Mouse (Mus musculus) heart, postnatal 0 days (tissue): ENCODE results near the gene Zmiz1. TPM values are rescaled to one million over a fixed set of nuclear protein-coding genes. Genes with fewer than 3 reads are reported as not detected.

Source experiments
- ATAC-seq: fragments of 200-750 bp; cut with Nextera tagmentation; 2 replicates; pipeline ENCODE4 v1.8.0; 2017; ENCODE audit warnings: low read depth, moderate number of reproducible peaks, moderate library complexity; ENCODE audit not compliant: insufficient read depth
- DNase-seq: peaks from one replicate; pipeline ENCODE4 v3.0.0-alpha.2; 2016; ENCODE audit warnings: low spot score
- H3K27ac ChIP-seq: fragments of 300-500 bp; sonication (generic); 2 replicates; pipeline ENCODE4 v1.5.1; 2014; ENCODE audit warnings: low read depth, mild to moderate bottlenecking
- H3K27me3 ChIP-seq: fragments of 300-500 bp; sonication (generic); 2 replicates; pipeline ENCODE4 v1.6.1; 2014; ENCODE audit warnings: low read length, mixed read lengths; ENCODE audit not compliant: control insufficient read depth, insufficient read depth
- H3K36me3 ChIP-seq: fragments of 300-500 bp; sonication (generic); replicated peaks from 2 replicates; pipeline ENCODE4 v1.6.1; 2014; ENCODE audit warnings: low read length, mixed read lengths; ENCODE audit not compliant: control insufficient read depth, insufficient read depth
- H3K4me1 ChIP-seq: fragments of 300-500 bp; sonication (generic); 2 replicates; pipeline ENCODE4 v1.6.1; 2014; ENCODE audit warnings: antibody characterized with exemption; ENCODE audit not compliant: control insufficient read depth, insufficient read depth
- H3K4me2 ChIP-seq: fragments of 300-500 bp; sonication (generic); 2 replicates; pipeline ENCODE4 v1.6.1; 2014; ENCODE audit warnings: low read depth, mild to moderate bottlenecking, low read length, moderate library complexity
- H3K4me3 ChIP-seq: fragments of 300-500 bp; sonication (generic); 2 replicates; pipeline ENCODE4 v1.5.1; 2014; ENCODE audit warnings: low read depth, low read length
- H3K9ac ChIP-seq: fragments of 300-500 bp; sonication (generic); replicated peaks from 2 replicates; pipeline ENCODE4 v1.6.1; 2014; ENCODE audit warnings: low read depth, low read length, mixed read lengths
- H3K9me3 ChIP-seq: fragments of 300-500 bp; sonication (generic); replicated peaks from 2 replicates; pipeline ENCODE4 v1.6.1; 2016; ENCODE audit warnings: low read length; ENCODE audit not compliant: control insufficient read depth
- CTCF ChIP-seq: IDR thresholded peaks from 2 replicates; pipeline ENCODE4 v1.5.1; 2016; ENCODE audit warnings: antibody characterized with exemption, control low read depth, low read depth
- EP300 ChIP-seq: IDR thresholded peaks from 2 replicates; pipeline ENCODE4 v1.6.1; 2016; ENCODE audit warnings: antibody characterized with exemption, low read depth
- WGBS: fragments of 180-500 bp; shearing (Covaris S2); extraction: QIAGEN DNeasy Blood & Tissue Kit; methylation state at CpG from one replicate; pipeline ENCODE4 v1.1.7; 2014; 5-methylcytosine and 5-hydroxymethylcytosine counted together
- polyA plus RNA-seq: library from polyadenylated mRNA; unstranded; fragments of >200 nt; fragmentation: Nextera tagmentation; extraction: Ambion mirVana; gene quantifications from 2 replicates; pipeline ENCODE4 v1.2.1, GENCODE M21; 2015
- total RNA-seq: library from RNA; depleted of rRNA; stranded (reverse); fragments of >200 nt; gene quantifications from 2 replicates; pipeline ENCODE4 v1.2.3, GENCODE M21; 2014; ENCODE audit warnings: low replicate concordance

Zmiz1 gene
- total and polyA plus RNA-seq, 2 experiments from 2014 or later, result 13.8 to 41.0 TPM

DNA sequence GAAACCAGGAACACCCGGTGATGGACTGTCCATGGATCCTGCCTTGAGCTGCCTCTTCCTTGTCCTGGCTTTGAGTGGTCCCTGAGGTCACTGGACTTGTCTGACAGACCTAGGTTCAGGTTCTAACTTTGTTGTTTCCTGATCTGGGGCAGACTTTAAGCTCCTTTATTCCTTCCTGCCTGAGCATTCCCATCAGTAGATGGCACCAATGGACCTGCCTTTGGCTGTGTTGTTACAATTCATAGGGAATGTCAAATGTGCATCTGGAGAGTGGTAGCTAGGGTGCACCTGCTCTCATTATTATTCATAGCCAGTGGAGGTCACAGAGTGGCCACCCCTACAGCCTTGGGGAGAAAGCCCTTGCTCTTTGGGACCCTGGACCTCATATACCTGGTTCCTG lies 99.5 kb downstream of the Zmiz1 start:
- H3K4me3 ChIP-seq, result no peak overlapping the region
- DNase-seq (no peak), ATAC-seq (no peak)
- H3K36me3 ChIP-seq, result 0 out of 2 replicates have a peak, but pooled peaks cover 10% of the 10 kb centered on the region
- no peak overlapping the region for H3K27ac ChIP-seq
- no peak overlapping the region for H3K4me2 ChIP-seq
- 67% methylated on average over 1 of the region's 1 CpGs for WGBS
- peaks cover 50% of the 10 kb centered on the region for H3K4me1 ChIP-seq
- no peaks in the 10 kb centered on the region for H3K27me3 ChIP-seq
- H3K9ac ChIP-seq, result no peak overlapping the region
- TF ChIP-seq CTCF (peak; percentile 39), EP300 (no peak)
- no peaks in the 10 kb centered on the region for H3K9me3 ChIP-seq

DNA sequence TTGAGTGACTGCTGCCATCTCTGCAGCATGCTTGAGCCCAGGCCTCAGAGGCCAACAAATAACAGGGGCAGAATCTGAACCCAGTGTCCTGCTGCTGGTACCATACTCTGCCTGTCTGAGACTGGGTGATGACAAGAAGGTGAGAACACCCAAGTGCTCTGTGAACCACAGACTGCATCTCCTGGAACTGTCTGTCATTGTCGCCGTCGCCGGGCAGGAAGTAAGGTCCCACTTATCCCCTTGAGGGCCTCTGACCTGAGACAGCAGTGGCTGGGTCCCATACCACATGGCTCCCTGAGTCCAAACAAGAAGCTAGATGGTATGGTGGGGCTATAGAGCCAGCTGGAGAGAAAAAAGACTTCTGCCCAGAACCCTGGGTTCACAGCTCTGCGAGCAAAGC lies 100.9 kb downstream of the Zmiz1 start:
- DNase-seq (no peak), ATAC-seq (no peak)
- Histone ChIP-seq H3K36me3 (0 out of 2 replicates have a peak, but pooled peaks cover 5% of the 10 kb centered on the region), H3K4me1 (peaks cover 44% of the 10 kb centered on the region), H3K9me3 (no peaks in the 10 kb centered on the region), H3K27ac (peak overlapping the region; percentile 33; the same call in 1 of the 2 replicates), H3K9ac (no peak overlapping the region), H3K27me3 (no peaks in the 10 kb centered on the region), H3K4me2 (no peak overlapping the region), H3K4me3 (no peak overlapping the region)
- WGBS, result 28% methylated on average over 5 of the region's 5 CpGs
- TF ChIP-seq CTCF (no peak), EP300 (no peak)

DNA sequence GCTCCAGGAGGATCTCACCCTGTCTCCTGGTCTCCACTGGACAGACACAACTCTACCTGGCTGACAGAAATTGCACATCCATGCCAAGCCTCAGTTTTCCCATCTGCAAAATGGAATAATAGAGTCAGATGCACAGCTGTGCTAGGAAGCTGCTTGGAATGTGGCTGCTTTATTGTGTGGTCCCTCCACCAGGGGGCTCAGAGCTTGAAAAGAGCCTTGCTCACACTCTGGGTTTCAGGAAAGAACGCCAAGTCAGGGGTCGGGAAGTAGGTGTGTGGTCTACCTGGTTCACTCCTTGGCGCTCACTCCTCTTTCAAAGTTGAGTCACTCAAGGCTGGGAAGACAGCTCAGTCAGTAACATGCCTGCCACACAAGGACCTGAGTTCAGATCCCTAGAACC lies 101.9 kb downstream of the Zmiz1 start:
- H3K36me3 ChIP-seq, result 0 out of 2 replicates have a peak, but pooled peaks cover 5% of the 10 kb centered on the region
- no peak overlapping the region for H3K4me3 ChIP-seq
- H3K9me3 ChIP-seq, result no peaks in the 10 kb centered on the region
- H3K4me1 ChIP-seq, result peaks cover 37% of the 10 kb centered on the region
- TF ChIP-seq EP300 (no peak), CTCF (peak; percentile 24)
- 87% methylated on average over 3 of the region's 3 CpGs for WGBS
- no peak overlapping the region for H3K4me2 ChIP-seq
- H3K27ac ChIP-seq, result no peak overlapping the region
- ATAC-seq (no peak), DNase-seq (no peak)
- H3K27me3 ChIP-seq, result no peaks in the 10 kb centered on the region
- no peak overlapping the region for H3K9ac ChIP-seq

- H3K4me3 ChIP-seq, result no peak overlapping the region
- DNase-seq, result peak; percentile 32
- peaks cover 35% of the 10 kb centered on the region for H3K4me1 ChIP-seq
- peak overlapping the region; percentile 71 for H3K27ac ChIP-seq
- TF ChIP-seq EP300 (no peak), CTCF (no peak)
- no peak overlapping the region for H3K4me2 ChIP-seq
- peak; percentile 15; the same call in 1 of the 2 replicates for ATAC-seq
- H3K36me3 ChIP-seq, result 0 out of 2 replicates have a peak, but pooled peaks cover 5% of the 10 kb centered on the region
- no peaks in the 10 kb centered on the region for H3K9me3 ChIP-seq
- no peaks in the 10 kb centered on the region for H3K27me3 ChIP-seq
- 15% methylated on average over 1 of the region's 1 CpGs for WGBS
- H3K9ac ChIP-seq, result no peak overlapping the region
Observed at GRCm38 (mm10) chr14:25561716-25562115, 102.7 kb downstream of the Zmiz1 start.

- Histone ChIP-seq H3K9me3 (no peaks in the 10 kb centered on the region), H3K4me1 (peaks cover 30% of the 10 kb centered on the region), H3K9ac (no peak overlapping the region), H3K27me3 (no peaks in the 10 kb centered on the region), H3K4me2 (no peak overlapping the region), H3K36me3 (0 out of 2 replicates have a peak, but pooled peaks cover 5% of the 10 kb centered on the region), H3K4me3 (no peak overlapping the region), H3K27ac (peak overlapping the region; percentile 71)
- peak; percentile 68 for DNase-seq
- 39% methylated on average over 4 of the region's 4 CpGs for WGBS
- TF ChIP-seq CTCF (no peak), EP300 (no peak)
- ATAC-seq, result peak; percentile 42; the same call in 1 of the 2 replicates
Observed at GRCm38 (mm10) chr14:25562447-25562846, 103.5 kb downstream of the Zmiz1 start.

DNA sequence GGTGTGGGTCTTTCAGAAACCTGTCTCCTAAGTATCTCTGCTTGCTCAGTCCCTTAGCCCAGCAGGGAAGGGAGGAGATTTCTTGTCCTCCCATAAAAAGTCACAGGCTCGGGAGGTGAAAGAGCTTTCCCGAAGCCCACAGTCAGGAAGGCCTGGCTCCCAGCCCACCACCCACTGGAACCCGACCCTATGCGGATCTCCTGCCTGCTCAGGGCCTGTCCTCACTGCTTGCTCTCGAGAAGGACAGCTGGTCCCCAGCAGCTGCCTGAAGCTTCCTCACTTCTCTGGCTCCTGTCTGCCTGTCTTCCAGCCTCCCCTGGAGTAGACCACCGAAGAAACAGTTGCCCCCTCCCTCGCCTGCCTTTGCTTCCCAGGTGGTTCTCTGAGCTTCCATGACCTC lies 103.9 kb downstream of the Zmiz1 start:
- Histone ChIP-seq H3K36me3 (0 out of 2 replicates have a peak, but pooled peaks cover 5% of the 10 kb centered on the region), H3K27ac (peak overlapping the region; percentile 71), H3K9ac (no peak overlapping the region), H3K9me3 (no peaks in the 10 kb centered on the region), H3K4me3 (no peak overlapping the region), H3K4me2 (no peak overlapping the region), H3K27me3 (no peaks in the 10 kb centered on the region), H3K4me1 (peaks cover 35% of the 10 kb centered on the region)
- DNase-seq, result no peak
- ATAC-seq, result no peak
- TF ChIP-seq EP300, result no peak
- TF ChIP-seq CTCF, result no peak
- WGBS, result 59% methylated on average over 7 of the region's 7 CpGs
